Mouse (Mus musculus) gonadal fat pad, adult 2 months (tissue): Measurements from ENCODE around the gene Ppp1r8. TPM values are rescaled to one million over a fixed set of nuclear protein-coding genes. Genes with fewer than 3 reads are reported as not detected.

Experiments used
- DNase-seq: peaks from one replicate; pipeline ENCODE4 v3.0.0-alpha.2; 2012; ENCODE audit warnings: low read depth
- polyA plus RNA-seq: library from polyadenylated mRNA; depleted of rRNA; stranded (reverse); fragments of >200 nt; gene quantifications from 2 replicates; pipeline ENCODE4 v1.2.3, GENCODE M21; 2012; rRNA removed

Ppp1r8 gene
- polyA plus RNA-seq = 29.4 and 29.7 TPM in 2 replicates

GRCm38 (mm10) chr4:132842970-132843704 is at the start of gene Ppp1r8:
Gene Ppp1r8 (minus strand): TSS chr4:132843169.
- DNase-seq = peak; percentile 49

- DNase-seq = no peak
Measured at GRCm38 (mm10) chr4:132884844-132885374, 41.9 kb upstream of the Ppp1r8 start.

GRCm38 (mm10) chr4:132884064-132884843 is 41.3 kb upstream of the Ppp1r8 start, which contains the start of gene Stx12:
Gene Stx12 (minus strand): TSS chr4:132884509.
- no peak for DNase-seq

DNA sequence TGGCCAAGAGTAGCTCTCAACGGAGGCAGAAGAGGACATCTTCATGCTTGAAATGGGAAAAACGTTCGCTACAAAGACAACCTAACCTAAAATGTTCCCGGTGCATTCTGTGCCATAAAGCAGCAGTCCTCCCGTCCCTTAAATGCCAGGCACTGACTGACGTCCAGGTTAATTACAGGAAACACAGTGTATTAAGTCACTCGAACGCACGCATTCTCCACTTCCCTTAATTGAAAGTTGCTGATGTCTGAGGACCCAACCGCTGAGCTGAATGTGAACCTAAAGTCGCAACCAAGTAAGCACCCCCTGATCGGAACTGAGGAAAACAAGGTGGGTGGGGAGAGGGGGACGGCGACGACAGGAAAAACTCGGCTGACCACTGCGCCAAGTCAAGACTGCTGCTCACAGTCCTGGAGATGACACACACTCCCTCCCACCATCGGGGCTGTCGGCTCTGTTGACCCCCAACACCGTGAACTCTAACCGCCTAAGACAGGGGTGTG is 40.6 kb upstream of the Ppp1r8 start:
- DNase-seq = no peak

- DNase-seq = no peak
Measured at GRCm38 (mm10) chr4:132874363-132875097, 31.6 kb upstream of the Ppp1r8 start.

- no peak for DNase-seq
Measured at GRCm38 (mm10) chr4:132873481-132874362, 30.8 kb upstream of the Ppp1r8 start.

GRCm38 (mm10) chr4:132871116-132871515 is 28.1 kb upstream of the Ppp1r8 start:
- DNase-seq = no peak

DNA sequence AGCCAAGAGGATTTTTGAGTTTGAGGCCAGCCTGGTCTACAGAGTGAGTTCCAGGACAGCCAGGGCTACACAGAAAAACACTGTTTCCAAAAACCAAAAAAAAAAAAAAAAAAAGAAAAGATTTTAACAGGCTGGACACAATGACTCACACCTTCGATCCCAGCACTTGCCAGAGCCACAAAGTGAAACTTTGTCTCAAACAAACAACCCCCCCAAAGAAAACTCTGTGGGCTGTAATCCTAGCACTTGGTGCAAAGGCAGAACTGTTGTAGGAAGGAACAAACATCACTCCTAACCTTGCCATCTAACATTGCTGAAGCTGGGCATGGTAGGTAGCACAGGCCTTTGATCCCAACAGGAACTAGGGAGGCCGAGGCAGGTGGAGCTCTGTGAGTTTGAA is 21.9 kb upstream of the Ppp1r8 start:
- no peak for DNase-seq

DNA sequence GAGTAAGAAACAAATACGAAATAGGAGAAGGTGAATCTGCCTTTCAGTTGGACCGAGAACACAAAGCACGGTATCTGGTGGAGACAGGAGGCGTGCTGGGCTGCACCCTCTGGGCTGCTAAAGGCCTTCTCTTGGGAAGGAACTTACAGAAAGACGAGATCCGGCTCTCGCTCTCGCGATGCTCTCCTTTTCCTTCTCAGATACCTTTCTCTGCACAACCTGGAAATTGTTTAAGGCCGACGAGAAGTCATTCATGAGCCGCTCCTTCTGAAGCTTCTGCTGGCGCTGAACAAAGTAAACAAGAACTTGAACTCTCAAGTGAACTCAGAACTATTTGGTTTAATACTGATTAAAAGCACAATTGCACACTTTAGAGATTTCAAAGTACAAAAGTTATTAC is 20.0 kb upstream of the Ppp1r8 start:
- no peak for DNase-seq

DNA sequence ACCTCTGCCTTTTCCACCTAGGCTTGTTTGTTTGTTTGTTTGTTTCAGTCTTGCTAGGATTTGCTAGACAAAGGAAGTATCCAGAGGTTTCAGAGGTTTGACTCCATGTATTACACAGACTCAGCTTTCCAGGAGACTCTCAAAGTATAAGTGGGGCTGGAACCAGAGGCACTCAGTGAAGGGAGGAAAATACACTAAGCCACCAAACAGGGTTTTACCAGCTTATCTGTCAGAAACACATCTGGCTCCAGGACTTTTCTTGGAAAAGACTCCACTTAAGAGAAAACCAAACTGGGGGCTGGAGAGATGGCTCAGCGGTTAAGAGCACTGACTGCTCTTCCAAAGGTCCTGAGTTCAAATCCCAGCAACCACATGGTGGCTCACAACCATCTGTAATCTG is 17.9 kb upstream of the Ppp1r8 start:
- no peak for DNase-seq

DNA sequence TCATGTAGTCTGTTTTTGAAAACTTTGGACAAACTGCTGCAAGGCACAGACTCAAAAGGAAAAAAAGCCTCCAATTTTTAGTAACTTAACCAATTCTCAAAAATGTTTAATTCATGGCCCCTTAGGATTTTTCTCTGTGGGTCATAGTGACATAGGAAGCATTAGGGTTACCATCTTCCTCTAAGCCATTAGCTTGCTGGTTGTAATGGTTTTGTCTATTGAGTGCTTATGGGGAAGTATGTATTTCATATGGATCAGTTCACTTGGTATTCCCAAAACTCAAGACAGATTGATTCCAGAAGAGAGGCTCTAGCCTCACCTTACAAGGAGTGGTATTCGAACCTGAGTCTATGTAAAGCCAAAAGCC is 719 bp upstream of the Ppp1r8 start:
- DNase-seq = no peak

GRCm38 (mm10) chr4:132842281-132842906 is 575 bp downstream of the Ppp1r8 start:
- no peak for DNase-seq

- no peak for DNase-seq
Measured at GRCm38 (mm10) chr4:132841493-132841892, 1.5 kb downstream of the Ppp1r8 start.

- DNase-seq = no peak
Measured at GRCm38 (mm10) chr4:132823614-132824366, 19.2 kb downstream of the Ppp1r8 start.

DNA sequence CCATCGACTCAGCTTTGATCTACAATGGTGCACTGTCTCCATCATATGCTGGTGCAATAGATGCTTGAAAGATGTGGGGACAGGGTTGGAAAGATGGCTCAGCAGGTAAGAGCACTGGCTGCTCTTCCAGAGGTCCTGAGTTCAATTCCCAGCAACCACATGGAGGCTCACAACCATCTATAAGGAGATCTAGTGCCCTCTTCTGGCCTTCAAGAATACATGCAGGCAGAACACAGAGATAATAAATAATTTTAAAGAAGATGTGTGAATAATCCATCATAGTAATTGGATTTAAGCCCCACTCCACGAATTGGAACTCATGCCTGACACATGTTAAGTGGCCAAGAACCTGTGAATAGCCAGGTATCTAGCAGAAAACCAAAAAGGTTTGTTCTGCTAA is 24.5 kb downstream of the Ppp1r8 start:
- DNase-seq = no peak

GRCm38 (mm10) chr4:132816855-132817254 is 26.1 kb downstream of the Ppp1r8 start:
- DNase-seq = no peak

- DNase-seq = no peak
Measured at GRCm38 (mm10) chr4:132816404-132816803, 26.6 kb downstream of the Ppp1r8 start.

DNA sequence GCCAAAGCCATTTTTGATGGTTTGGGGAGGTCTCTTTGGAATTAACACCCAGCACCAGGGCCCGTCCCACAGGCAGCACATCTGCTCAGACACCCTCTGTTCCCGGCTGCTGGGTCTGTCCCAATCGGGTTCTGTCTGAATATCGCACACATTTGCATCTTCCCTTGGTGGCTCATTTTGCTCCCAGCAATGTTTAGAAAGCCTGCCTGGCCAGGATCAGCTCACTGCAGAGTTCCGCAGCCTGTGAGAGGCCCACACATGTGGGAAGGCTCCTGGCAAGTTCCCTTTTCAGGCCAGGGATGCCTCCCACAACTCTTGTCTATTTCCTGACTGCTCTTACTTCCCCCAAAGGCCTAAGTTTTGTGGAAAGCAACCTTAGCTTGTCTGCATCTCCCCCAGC is 33.3 kb downstream of the Ppp1r8 start:
- DNase-seq = no peak

- DNase-seq = no peak
Measured at GRCm38 (mm10) chr4:132807771-132808641, 35.0 kb downstream of the Ppp1r8 start.
